Mouse (Mus musculus): ENCODE measurements around the gene Copb1. TPM values are rescaled to one million over a fixed set of nuclear protein-coding genes. Genes with fewer than 3 reads are reported as not detected.

The Copb1 gene
- polyA plus RNA-seq, 1 experiment from 2014 or later = 98.6 TPM

DNA sequence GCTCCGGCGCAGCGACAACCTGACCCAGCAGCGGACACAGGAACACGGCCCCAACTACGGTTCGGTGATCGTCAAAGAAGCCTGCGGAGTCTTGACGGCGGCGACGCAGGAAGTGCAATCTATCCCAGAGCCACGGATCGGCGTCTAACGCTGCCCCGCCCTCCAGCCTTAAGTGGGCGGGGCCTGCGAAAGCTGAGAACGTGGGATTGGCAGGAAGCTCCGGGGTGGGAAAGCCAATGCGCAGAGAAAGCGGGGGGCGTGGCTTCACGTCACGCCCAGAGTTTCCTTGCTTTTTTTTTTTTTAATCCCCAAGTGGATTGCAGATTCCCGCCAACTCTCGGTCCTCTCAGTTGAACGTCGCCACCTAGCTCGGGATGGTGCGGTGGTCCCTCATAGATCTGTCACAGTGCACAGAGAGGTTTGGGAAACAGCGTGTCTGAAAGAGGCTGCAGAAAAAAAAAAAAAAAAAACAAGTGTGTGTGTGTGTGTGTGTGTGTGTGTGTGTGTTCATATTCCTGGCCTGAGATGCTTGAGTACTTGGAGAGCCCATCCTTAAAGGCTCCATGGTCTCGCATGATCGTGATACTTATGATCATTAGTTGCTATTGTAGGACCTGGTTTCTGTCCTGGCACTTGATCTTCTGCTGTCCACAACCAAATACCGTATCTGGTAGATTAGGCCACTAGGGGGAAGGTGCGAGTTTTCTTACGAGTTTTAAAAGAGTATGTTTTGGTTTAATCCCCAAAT lies 21.7 kb upstream of the Copb1 start, which contains the start of gene Psma1:
Gene Psma1 (minus strand): TSS at position 114 of the 748 bp plus-strand sequence.
- WGBS = under 1% methylated on average over 39 of the region's 39 CpGs
- no peaks in the 10 kb centered on the region for H3K9me3 ChIP-seq

DNA sequence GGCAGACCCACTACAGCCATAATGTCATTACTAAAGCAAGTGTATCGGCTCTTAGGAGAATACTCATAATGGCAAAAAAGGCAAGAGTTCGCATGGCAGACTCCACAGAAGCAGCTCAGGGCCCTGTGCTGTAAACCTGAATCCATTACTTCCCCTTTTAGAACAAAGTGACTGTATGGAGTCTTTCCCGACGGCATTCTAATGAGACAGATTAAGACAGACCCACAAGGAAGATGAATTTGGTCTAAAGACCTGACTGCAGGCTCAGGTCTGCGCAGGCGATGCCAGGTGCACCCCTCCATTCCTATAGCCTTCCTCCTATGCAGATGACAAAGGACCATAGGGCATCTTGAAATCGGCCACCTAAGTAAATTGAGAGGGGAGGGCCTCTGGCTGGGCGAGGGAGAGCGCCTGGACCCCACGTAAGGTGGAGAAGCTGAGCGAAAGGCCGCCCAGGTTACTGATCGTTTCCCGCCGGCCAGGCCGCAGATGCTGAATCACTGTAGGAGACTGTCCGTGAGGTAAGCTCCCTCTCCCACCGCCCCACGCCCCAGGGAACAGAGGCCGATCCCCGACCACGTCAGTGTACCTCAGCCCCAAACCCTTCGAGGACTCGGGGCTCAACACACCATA lies 21.0 kb upstream of the Copb1 start:
- DNase-seq (ENCODE audit: low spot score) = no peak
- H3K27ac ChIP-seq = peak overlapping the region; percentile 85
- H3K4me3 ChIP-seq = peak overlapping the region; percentile 75
- no peaks in the 10 kb centered on the region for H3K9me3 ChIP-seq
- no peaks in the 10 kb centered on the region for H3K27me3 ChIP-seq (ENCODE audit: insufficient read depth, poor library complexity, severe bottlenecking)
- peaks cover 35% of the 10 kb centered on the region for H3K36me3 ChIP-seq
- 2% methylated on average over 24 of the region's 24 CpGs for WGBS
- H3K4me1 ChIP-seq = peaks cover 4% of the 10 kb centered on the region; the same call in 1 of the 2 replicates

More for the DNA sequence above, 21.7 kb upstream of the Copb1 start, which contains the start of gene Psma1:
- Histone ChIP-seq H3K27me3 (ENCODE audit: insufficient read depth, poor library complexity, severe bottlenecking) (no peaks in the 10 kb centered on the region), H3K36me3 (peaks cover 28% of the 10 kb centered on the region), H3K27ac (peak within 1 kb of the TSS; percentile 85), H3K4me3 (peak within 1 kb of the TSS; percentile 75), H3K4me1 (peaks cover 4% of the 10 kb centered on the region; the same call in 1 of the 2 replicates)
- peak; percentile 98 for DNase-seq (ENCODE audit: low spot score)

DNA sequence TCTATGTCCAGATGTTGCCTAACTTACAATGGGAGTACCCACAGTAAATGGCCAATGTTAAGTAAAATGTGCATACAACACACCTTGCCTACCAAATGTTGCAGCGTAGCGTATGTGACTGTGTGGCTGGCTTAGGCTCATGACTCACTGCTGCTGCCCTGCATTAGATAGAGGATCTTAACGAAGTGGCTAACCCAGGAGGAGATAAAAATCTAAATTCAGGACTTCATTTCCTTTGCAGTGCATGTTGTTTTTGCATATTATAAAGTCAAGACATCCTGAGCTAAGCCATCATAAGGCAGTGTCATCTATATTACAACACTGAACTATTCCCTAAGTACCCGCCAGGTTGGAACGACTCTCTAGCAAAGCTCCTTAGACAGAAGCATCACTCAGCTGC lies 13.9 kb upstream of the Copb1 start:
- no peak for DNase-seq (ENCODE audit: low spot score)
- no peak overlapping the region for H3K4me3 ChIP-seq
- no peaks in the 10 kb centered on the region for H3K4me1 ChIP-seq
- no peak overlapping the region for H3K27ac ChIP-seq
- H3K36me3 ChIP-seq = peaks cover 95% of the 10 kb centered on the region
- no peaks in the 10 kb centered on the region for H3K27me3 ChIP-seq (ENCODE audit: insufficient read depth, poor library complexity, severe bottlenecking)
- no peaks in the 10 kb centered on the region for H3K9me3 ChIP-seq
- 90% methylated on average over 5 of the region's 5 CpGs for WGBS

DNA sequence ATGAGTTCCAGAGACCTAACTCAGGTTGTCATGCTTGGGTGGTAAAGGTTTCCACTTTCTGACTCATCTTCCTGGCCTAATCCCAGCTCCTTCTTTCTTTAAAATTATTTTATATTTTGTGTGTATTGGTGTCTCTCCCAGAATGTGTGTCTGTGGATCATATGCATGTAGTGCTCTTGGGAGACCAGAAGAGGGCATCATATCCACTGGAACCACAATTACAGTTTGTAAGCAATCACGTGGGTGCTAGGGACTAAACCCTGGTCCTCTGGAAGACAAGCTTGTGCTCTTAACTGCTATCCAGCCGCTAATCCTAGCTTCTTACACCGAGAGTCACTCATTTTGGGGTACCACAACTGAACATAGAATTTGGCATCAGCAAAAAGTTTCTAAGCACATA lies 2.8 kb downstream of the Copb1 start:
- no peak for DNase-seq (ENCODE audit: low spot score)
- H3K27ac ChIP-seq = no peak overlapping the region
- H3K4me3 ChIP-seq = no peak overlapping the region
- H3K4me1 ChIP-seq = no peaks in the 10 kb centered on the region
- H3K9me3 ChIP-seq = no peaks in the 10 kb centered on the region
- peaks cover 54% of the 10 kb centered on the region for H3K36me3 ChIP-seq
- 87% methylated on average over 3 of the region's 3 CpGs for WGBS
- no peaks in the 10 kb centered on the region for H3K27me3 ChIP-seq (ENCODE audit: insufficient read depth, poor library complexity, severe bottlenecking)

DNA sequence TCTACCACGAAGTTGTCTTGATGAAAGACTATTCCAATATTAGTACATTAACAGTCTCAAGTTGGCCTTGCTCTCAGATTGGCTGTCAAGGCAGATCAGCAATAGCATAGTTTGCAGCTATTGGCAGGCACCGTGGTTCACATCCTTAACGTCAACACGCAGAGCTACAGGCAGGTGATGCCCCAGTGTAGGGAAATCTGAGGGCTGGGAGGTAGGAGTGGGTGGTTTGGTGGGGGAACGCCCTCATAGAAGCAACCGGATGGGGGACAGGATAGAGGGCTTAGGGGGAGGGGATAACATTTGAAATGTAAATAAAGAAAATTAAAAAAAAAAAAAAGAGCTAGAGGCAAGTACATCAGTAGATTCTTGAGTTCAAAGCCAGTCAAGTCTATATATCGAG lies 20.5 kb downstream of the Copb1 start:
- Histone ChIP-seq H3K27ac (no peak overlapping the region), H3K4me3 (no peak overlapping the region), H3K27me3 (ENCODE audit: insufficient read depth, poor library complexity, severe bottlenecking) (no peaks in the 10 kb centered on the region), H3K9me3 (no peaks in the 10 kb centered on the region), H3K36me3 (peaks cover 92% of the 10 kb centered on the region), H3K4me1 (no peaks in the 10 kb centered on the region)
- DNase-seq (ENCODE audit: low spot score) = no peak
- WGBS = 81% methylated on average over 7 of the region's 7 CpGs

DNA sequence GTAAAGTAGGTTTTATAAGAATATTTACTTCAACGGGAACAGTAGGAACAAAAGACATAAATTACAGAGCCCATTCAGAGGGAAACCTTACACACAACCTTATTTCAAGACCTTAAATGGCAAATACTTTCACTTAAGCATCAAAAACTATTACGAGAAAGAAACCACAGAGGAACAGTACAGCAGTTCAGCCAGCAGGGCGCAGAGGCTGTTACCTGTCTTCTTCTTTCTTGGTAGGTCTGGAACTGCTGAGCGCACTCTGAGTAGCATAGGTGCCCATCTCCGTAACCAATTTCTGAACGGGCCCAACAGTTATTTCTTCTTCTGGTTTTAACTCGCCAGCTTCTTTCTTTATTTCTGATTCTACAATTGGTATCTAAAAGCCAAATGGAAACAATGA lies 21.5 kb downstream of the Copb1 start:
- H3K27me3 ChIP-seq (ENCODE audit: insufficient read depth, poor library complexity, severe bottlenecking) = no peaks in the 10 kb centered on the region
- H3K9me3 ChIP-seq = no peaks in the 10 kb centered on the region
- DNase-seq (ENCODE audit: low spot score) = no peak
- H3K36me3 ChIP-seq = peaks cover 93% of the 10 kb centered on the region
- H3K27ac ChIP-seq = no peak overlapping the region
- no peaks in the 10 kb centered on the region for H3K4me1 ChIP-seq
- no peak overlapping the region for H3K4me3 ChIP-seq
- WGBS = 91% methylated on average over 7 of the region's 7 CpGs

DNA sequence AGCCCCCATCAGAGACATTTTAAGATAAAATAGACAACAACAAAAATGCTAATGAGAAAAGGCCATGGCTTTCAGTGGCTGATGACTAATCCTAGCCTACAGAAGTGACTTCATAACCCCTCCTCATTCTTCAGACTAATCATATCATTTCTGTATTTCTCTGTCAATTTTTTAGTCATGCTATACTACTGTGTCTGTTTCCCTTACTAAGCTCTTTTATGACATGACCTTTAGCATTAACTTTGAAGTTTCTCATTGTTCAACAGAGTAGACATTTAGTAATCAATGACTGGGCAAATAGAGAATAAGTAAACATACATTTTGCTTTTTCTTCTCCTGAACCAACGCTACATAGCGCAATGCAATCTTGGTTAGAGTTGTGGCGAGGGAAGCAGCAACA lies 22.7 kb downstream of the Copb1 start:
- Histone ChIP-seq H3K9me3 (no peaks in the 10 kb centered on the region), H3K27ac (no peak overlapping the region), H3K4me1 (no peaks in the 10 kb centered on the region), H3K4me3 (no peak overlapping the region), H3K36me3 (peaks cover 92% of the 10 kb centered on the region), H3K27me3 (ENCODE audit: insufficient read depth, poor library complexity, severe bottlenecking) (no peaks in the 10 kb centered on the region)
- no peak for DNase-seq (ENCODE audit: low spot score)
- 93% methylated on average over 3 of the region's 3 CpGs for WGBS

DNA sequence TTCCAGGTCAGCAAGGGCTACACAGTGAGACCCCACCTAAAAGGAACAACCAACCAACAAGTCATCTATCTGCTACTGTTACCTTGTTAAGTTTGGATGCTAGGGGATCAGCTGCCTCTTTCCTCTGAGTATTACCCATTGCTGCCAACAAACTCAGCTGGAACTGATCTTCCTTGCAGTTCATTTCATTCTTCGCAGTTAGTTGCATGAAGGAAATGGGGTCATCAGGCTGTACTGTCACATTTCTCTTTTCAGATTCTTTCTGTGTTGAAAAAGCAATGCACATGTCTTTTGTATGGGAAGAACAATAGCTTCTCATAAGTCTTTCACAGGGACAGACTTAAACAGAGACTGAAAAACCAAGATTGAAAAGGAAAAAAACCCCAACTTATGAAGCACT lies 28.0 kb downstream of the Copb1 start:
- peaks cover 74% of the 10 kb centered on the region for H3K36me3 ChIP-seq
- 100% methylated on average over 1 of the region's 1 CpGs for WGBS
- no peaks in the 10 kb centered on the region for H3K9me3 ChIP-seq
- no peak overlapping the region for H3K27ac ChIP-seq
- no peaks in the 10 kb centered on the region for H3K27me3 ChIP-seq (ENCODE audit: insufficient read depth, poor library complexity, severe bottlenecking)
- no peak overlapping the region for H3K4me3 ChIP-seq
- no peak for DNase-seq (ENCODE audit: low spot score)
- no peaks in the 10 kb centered on the region for H3K4me1 ChIP-seq

DNA sequence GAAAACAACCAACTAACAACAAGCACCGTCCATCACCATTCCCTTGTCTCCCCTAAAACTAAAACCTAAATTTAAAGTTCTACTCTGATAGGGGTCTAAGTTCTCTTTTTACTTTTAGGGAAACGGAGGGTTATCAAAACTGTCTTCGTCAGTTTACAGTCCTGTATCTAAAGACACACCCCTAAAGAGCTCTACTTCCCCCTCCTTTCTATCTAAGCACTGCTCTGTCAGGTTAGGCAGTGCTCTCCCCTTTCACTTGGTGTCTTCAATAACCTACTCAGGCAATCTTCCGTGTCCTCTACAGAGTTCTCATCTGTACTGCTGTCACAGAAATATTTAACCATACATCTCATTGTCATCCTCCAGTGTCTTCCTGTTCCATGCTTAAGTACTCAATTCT lies 34.1 kb downstream of the Copb1 start:
- H3K4me3 ChIP-seq = no peak overlapping the region
- no peak overlapping the region for H3K27ac ChIP-seq
- H3K9me3 ChIP-seq = no peaks in the 10 kb centered on the region
- 77% methylated on average over 4 of the region's 4 CpGs for WGBS
- peaks cover 69% of the 10 kb centered on the region for H3K36me3 ChIP-seq
- no peaks in the 10 kb centered on the region for H3K4me1 ChIP-seq
- no peak for DNase-seq (ENCODE audit: low spot score)
- H3K27me3 ChIP-seq (ENCODE audit: insufficient read depth, poor library complexity, severe bottlenecking) = no peaks in the 10 kb centered on the region

DNA sequence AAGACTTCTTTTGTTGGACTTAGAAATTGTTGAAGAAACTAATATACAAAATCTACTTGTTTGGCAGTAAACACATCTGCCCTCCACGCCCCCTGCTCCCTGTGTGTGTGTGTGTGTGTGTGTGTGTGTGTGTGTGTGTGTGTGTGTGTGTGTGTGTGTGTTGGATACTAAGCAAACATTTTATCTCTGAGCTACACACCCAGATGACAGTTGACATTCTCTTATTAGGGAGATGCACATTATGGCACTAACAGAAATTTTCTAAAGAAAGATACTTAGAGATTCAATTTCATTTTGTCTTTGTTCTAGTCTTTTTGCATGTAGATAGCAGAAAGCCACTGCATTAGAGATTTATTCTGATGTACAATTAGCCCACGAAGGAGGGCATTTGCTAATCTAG lies 37.6 kb downstream of the Copb1 start:
- WGBS = 92% methylated on average over 2 of the region's 2 CpGs
- Histone ChIP-seq H3K4me1 (no peaks in the 10 kb centered on the region), H3K36me3 (peaks cover 75% of the 10 kb centered on the region), H3K9me3 (no peaks in the 10 kb centered on the region), H3K4me3 (no peak overlapping the region), H3K27ac (no peak overlapping the region), H3K27me3 (ENCODE audit: insufficient read depth, poor library complexity, severe bottlenecking) (no peaks in the 10 kb centered on the region)
- no peak for DNase-seq (ENCODE audit: low spot score)

DNA sequence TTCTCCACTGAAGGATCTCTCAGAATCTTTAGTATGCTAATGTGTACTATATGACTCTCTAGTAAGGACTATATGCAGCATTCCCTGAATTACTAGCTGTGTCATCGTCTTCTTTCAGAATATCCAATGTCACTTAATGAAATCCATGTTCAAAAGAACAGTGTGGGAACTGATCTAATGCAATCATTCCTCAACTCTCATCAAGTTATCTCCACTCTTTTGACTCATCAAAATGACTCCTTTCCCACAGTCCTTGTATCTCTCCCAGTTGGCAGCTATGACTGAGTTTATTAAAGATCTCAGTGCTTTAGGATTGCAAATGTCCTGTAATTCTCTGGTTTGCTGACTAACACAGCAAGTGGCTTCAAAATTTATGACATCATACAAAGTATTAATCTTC lies 40.1 kb downstream of the Copb1 start:
- H3K4me3 ChIP-seq = no peak overlapping the region
- no peaks in the 10 kb centered on the region for H3K9me3 ChIP-seq
- H3K27me3 ChIP-seq (ENCODE audit: insufficient read depth, poor library complexity, severe bottlenecking) = no peaks in the 10 kb centered on the region
- no peak overlapping the region for H3K27ac ChIP-seq
- WGBS = 95% methylated on average over 1 of the region's 1 CpGs
- no peaks in the 10 kb centered on the region for H3K4me1 ChIP-seq
- DNase-seq (ENCODE audit: low spot score) = no peak
- H3K36me3 ChIP-seq = peaks cover 51% of the 10 kb centered on the region

DNA sequence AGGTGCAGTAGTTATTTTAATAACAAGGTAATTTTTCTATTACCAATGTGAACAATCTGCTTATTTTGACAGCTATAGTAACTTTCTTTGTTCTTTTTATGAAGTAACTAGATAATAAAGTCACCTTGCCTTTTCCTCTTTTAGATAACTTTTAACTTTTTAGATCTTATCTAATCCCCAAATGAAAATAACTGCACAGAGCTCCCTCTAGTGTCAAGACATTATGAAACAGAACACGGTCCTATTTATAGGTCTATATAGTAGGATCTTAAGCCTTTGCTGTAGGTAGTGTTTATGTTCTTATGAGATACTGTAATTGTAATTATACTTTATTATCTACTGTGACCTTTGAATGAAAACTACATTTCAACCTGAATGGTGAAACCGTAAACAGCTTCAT lies 41.0 kb downstream of the Copb1 start:
- 69% methylated on average over 2 of the region's 2 CpGs for WGBS
- no peak for DNase-seq (ENCODE audit: low spot score)
- H3K36me3 ChIP-seq = peaks cover 49% of the 10 kb centered on the region
- no peaks in the 10 kb centered on the region for H3K9me3 ChIP-seq
- no peak overlapping the region for H3K27ac ChIP-seq
- no peaks in the 10 kb centered on the region for H3K4me1 ChIP-seq
- H3K4me3 ChIP-seq = no peak overlapping the region
- no peaks in the 10 kb centered on the region for H3K27me3 ChIP-seq (ENCODE audit: insufficient read depth, poor library complexity, severe bottlenecking)

DNA sequence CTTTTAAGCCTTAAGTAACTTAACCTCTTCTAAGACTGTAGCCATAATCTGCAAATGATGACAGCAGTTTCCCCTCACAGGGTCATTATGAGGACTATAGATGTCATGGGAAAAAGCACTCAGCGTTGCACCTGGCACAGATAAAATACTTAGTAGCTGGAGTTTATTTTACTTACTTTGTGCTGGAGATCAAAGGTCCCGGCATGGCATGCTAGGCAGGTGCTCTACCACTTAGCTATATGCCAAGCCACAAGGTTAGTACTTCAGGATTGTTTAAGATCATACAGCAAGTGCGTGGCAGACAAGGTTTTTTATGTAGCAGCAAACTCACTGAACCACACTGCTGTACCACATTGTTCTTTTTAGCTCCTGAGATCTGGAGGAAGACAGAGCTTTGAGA lies 43.9 kb downstream of the Copb1 start:
- H3K4me1 ChIP-seq = no peaks in the 10 kb centered on the region
- no peak overlapping the region for H3K27ac ChIP-seq
- no peak for DNase-seq (ENCODE audit: low spot score)
- no peaks in the 10 kb centered on the region for H3K27me3 ChIP-seq (ENCODE audit: insufficient read depth, poor library complexity, severe bottlenecking)
- WGBS = 78% methylated on average over 3 of the region's 3 CpGs
- peaks cover 25% of the 10 kb centered on the region for H3K36me3 ChIP-seq
- no peak overlapping the region for H3K4me3 ChIP-seq
- H3K9me3 ChIP-seq = no peaks in the 10 kb centered on the region
